Mouse (Mus musculus): ENCODE measurements at regions not wholly inside any gene's neighbourhood (a gene's known extent, or its start where the extent isn't known, plus 50 kb on each side); places are given as distances from the start of the nearest gene placed in this dataset.
A peak's percentile ranks its signal among the peaks of the same experiment; 100 is the strongest.

- Histone ChIP-seq H3K79me2 (ENCODE audit: control insufficient read depth, insufficient read depth) (no peaks in the 10 kb centered on the region), H3K4me3 (no peak overlapping the region), H3K4me2 (ENCODE audit: low read depth) (peak overlapping the region; percentile 26), H3K36me3 (ENCODE audit: control insufficient read depth, insufficient read depth) (no peaks in the 10 kb centered on the region), H3ac (ENCODE audit: control insufficient read depth, insufficient read length) (no peak overlapping the region), H3K27me3 (ENCODE audit: control insufficient read depth, insufficient read depth, insufficient read length) (no peaks in the 10 kb centered on the region)
- TF ChIP-seq E2F4 (IDR thresholded peaks at IDR 0.05; ENCODE audit: insufficient read depth) (no peak), TCF12 (IDR thresholded peaks at IDR 0.05; ENCODE audit: insufficient read depth, poor library complexity, severe bottlenecking) (no peak), SRF (IDR thresholded peaks at IDR 0.05; ENCODE audit: control insufficient read depth, insufficient read length, low read depth) (no peak), MYOG (IDR thresholded peaks at IDR 0.05; ENCODE audit: control insufficient read depth in 1 of 3, insufficient read depth in 1 of 3, insufficient read length in 2 of 3, low read depth in 2 of 3) (peak in 1 of 3 experiments; percentile 61), POLR2A (IDR thresholded peaks at IDR 0.05; ENCODE audit: insufficient read length, low read depth) (no peak), REST (IDR thresholded peaks at IDR 0.05; ENCODE audit: insufficient read depth, insufficient read length) (no peak), POLR2AphosphoS2 (IDR thresholded peaks at IDR 0.05; ENCODE audit: insufficient read length, low read depth) (no peak), USF1 (IDR thresholded peaks at IDR 0.05; ENCODE audit: low read depth) (no peak), TCF3 (IDR thresholded peaks at IDR 0.05; ENCODE audit: insufficient read length, low read depth) (no peak), CEBPB (IDR thresholded peaks at IDR 0.05; ENCODE audit: insufficient read depth, poor library complexity, severe bottlenecking) (no peak), MYOD1 (IDR thresholded peaks at IDR 0.05; ENCODE audit: control insufficient read depth in 1 of 3, insufficient read length in 2 of 3, low read depth in 2 of 3) (peak; percentile 79 to 94 (median 88)), MAX (IDR thresholded peaks at IDR 0.05; ENCODE audit: low read depth) (no peak)
Measured at GRCm38 (mm10) chr13:37249581-37250461, 95.2 kb upstream of the Ly86 start.

DNA sequence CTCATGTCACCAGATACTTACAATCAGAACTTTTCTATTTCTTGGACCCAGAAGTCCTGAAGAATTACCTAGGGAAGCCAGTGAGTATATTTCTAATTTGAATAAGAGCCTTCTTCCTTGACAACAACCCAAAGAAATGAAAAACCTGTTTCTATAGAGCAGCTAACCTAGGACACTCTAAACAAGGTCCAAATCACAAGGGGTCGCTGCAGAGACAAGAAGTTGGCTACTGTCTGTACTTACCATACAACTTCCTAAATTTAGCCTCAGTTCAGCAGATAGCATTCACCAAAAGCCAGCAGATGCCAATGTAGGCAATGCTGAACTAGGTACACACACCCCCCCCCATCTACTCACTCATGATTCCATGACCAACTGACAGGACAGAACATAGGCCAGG lies 96.3 kb upstream of the Ly86 start:
- Histone ChIP-seq H3ac (ENCODE audit: control insufficient read depth, insufficient read length) (no peak overlapping the region), H3K27me3 (ENCODE audit: control insufficient read depth, insufficient read depth, insufficient read length) (no peaks in the 10 kb centered on the region), H3K4me3 (no peak overlapping the region), H3K79me2 (ENCODE audit: control insufficient read depth, insufficient read depth) (no peaks in the 10 kb centered on the region), H3K36me3 (ENCODE audit: control insufficient read depth, insufficient read depth) (no peaks in the 10 kb centered on the region), H3K4me2 (ENCODE audit: low read depth) (no peak overlapping the region)
- no peak for TF ChIP-seq POLR2AphosphoS2 (IDR thresholded peaks at IDR 0.05; ENCODE audit: insufficient read length, low read depth)
- TF ChIP-seq SRF (IDR thresholded peaks at IDR 0.05; ENCODE audit: control insufficient read depth, insufficient read length, low read depth): no peak
- TF ChIP-seq USF1 (IDR thresholded peaks at IDR 0.05; ENCODE audit: low read depth): no peak
- TF ChIP-seq TCF3 (IDR thresholded peaks at IDR 0.05; ENCODE audit: insufficient read length, low read depth): no peak
- TF ChIP-seq MAX (IDR thresholded peaks at IDR 0.05; ENCODE audit: low read depth): no peak
- TF ChIP-seq TCF12 (IDR thresholded peaks at IDR 0.05; ENCODE audit: insufficient read depth, poor library complexity, severe bottlenecking): no peak
- no peak for TF ChIP-seq E2F4 (IDR thresholded peaks at IDR 0.05; ENCODE audit: insufficient read depth)
- no peak for TF ChIP-seq CEBPB (IDR thresholded peaks at IDR 0.05; ENCODE audit: insufficient read depth, poor library complexity, severe bottlenecking)
- TF ChIP-seq POLR2A (IDR thresholded peaks at IDR 0.05; ENCODE audit: insufficient read length, low read depth): no peak
- no peak for TF ChIP-seq MYOG (IDR thresholded peaks at IDR 0.05; ENCODE audit: control insufficient read depth in 1 of 3, insufficient read depth in 1 of 3, insufficient read length in 2 of 3, low read depth in 2 of 3)
- TF ChIP-seq REST (IDR thresholded peaks at IDR 0.05; ENCODE audit: insufficient read depth, insufficient read length): no peak
- TF ChIP-seq MYOD1 (IDR thresholded peaks at IDR 0.05; ENCODE audit: control insufficient read depth in 1 of 3, insufficient read length in 2 of 3, low read depth in 2 of 3): no peak

DNA sequence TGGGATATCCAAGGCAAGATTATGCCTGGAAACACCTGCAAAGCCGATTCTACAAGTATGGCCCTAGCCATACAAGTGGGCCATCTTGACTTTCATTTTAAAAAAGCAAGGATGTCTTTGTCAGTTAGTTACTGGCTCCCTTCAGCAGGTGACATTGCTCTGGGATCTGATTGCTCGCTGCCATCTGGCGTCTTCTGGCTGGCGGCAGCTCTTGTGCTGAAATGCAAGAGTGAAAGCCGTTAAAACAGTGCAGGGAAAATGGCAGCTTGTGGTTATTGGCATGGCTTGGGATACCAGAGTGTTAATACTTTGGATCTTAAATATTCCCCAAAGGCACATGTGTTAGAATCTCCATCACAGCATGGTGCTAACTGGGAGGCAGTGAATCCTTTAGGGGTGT lies 105.0 kb upstream of the Ly86 start:
- Histone ChIP-seq H3K4me2 (ENCODE audit: low read depth) (no peak overlapping the region), H3K79me2 (ENCODE audit: control insufficient read depth, insufficient read depth) (no peaks in the 10 kb centered on the region), H3K27me3 (ENCODE audit: control insufficient read depth, insufficient read depth, insufficient read length) (no peaks in the 10 kb centered on the region), H3ac (ENCODE audit: control insufficient read depth, insufficient read length) (no peak overlapping the region), H3K36me3 (ENCODE audit: control insufficient read depth, insufficient read depth) (no peaks in the 10 kb centered on the region), H3K4me3 (no peak overlapping the region)
- TF ChIP-seq MAX (IDR thresholded peaks at IDR 0.05; ENCODE audit: low read depth) (no peak), E2F4 (IDR thresholded peaks at IDR 0.05; ENCODE audit: insufficient read depth) (no peak), SRF (IDR thresholded peaks at IDR 0.05; ENCODE audit: control insufficient read depth, insufficient read length, low read depth) (no peak), TCF3 (IDR thresholded peaks at IDR 0.05; ENCODE audit: insufficient read length, low read depth) (no peak), POLR2AphosphoS2 (IDR thresholded peaks at IDR 0.05; ENCODE audit: insufficient read length, low read depth) (no peak), USF1 (IDR thresholded peaks at IDR 0.05; ENCODE audit: low read depth) (no peak), REST (IDR thresholded peaks at IDR 0.05; ENCODE audit: insufficient read depth, insufficient read length) (no peak), TCF12 (IDR thresholded peaks at IDR 0.05; ENCODE audit: insufficient read depth, poor library complexity, severe bottlenecking) (no peak), CEBPB (IDR thresholded peaks at IDR 0.05; ENCODE audit: insufficient read depth, poor library complexity, severe bottlenecking) (no peak), MYOG (IDR thresholded peaks at IDR 0.05; ENCODE audit: control insufficient read depth in 1 of 3, insufficient read depth in 1 of 3, insufficient read length in 2 of 3, low read depth in 2 of 3) (no peak), POLR2A (IDR thresholded peaks at IDR 0.05; ENCODE audit: insufficient read length, low read depth) (no peak), MYOD1 (IDR thresholded peaks at IDR 0.05; ENCODE audit: control insufficient read depth in 1 of 3, insufficient read length in 2 of 3, low read depth in 2 of 3) (no peak)

GRCm38 (mm10) chr13:37237285-37237684 lies 107.7 kb upstream of the Ly86 start:
- Histone ChIP-seq H3K4me2 (ENCODE audit: low read depth) (no peak overlapping the region), H3K27me3 (ENCODE audit: control insufficient read depth, insufficient read depth, insufficient read length) (no peaks in the 10 kb centered on the region), H3K36me3 (ENCODE audit: control insufficient read depth, insufficient read depth) (no peaks in the 10 kb centered on the region), H3ac (ENCODE audit: control insufficient read depth, insufficient read length) (no peak overlapping the region), H3K4me3 (no peak overlapping the region), H3K79me2 (ENCODE audit: control insufficient read depth, insufficient read depth) (no peaks in the 10 kb centered on the region)
- TF ChIP-seq MAX (IDR thresholded peaks at IDR 0.05; ENCODE audit: low read depth): no peak
- TF ChIP-seq CEBPB (IDR thresholded peaks at IDR 0.05; ENCODE audit: insufficient read depth, poor library complexity, severe bottlenecking): no peak
- TF ChIP-seq MYOD1 (IDR thresholded peaks at IDR 0.05; ENCODE audit: control insufficient read depth in 1 of 3, insufficient read length in 2 of 3, low read depth in 2 of 3): no peak
- TF ChIP-seq TCF3 (IDR thresholded peaks at IDR 0.05; ENCODE audit: insufficient read length, low read depth): no peak
- no peak for TF ChIP-seq TCF12 (IDR thresholded peaks at IDR 0.05; ENCODE audit: insufficient read depth, poor library complexity, severe bottlenecking)
- TF ChIP-seq REST (IDR thresholded peaks at IDR 0.05; ENCODE audit: insufficient read depth, insufficient read length): no peak
- TF ChIP-seq POLR2AphosphoS2 (IDR thresholded peaks at IDR 0.05; ENCODE audit: insufficient read length, low read depth): no peak

Data from myocyte (in vitro differentiated cells).